Mouse (Mus musculus) heart, embryonic 14.5 days (tissue): ENCODE data around the gene Serpinc1. TPM values are rescaled to one million over a fixed set of nuclear protein-coding genes. Genes with fewer than 3 reads are reported as not detected.

ENCODE experiments used
- polyA plus RNA-seq: library from polyadenylated mRNA; unstranded; fragments of >200 nt; fragmentation: Nextera tagmentation; extraction: Ambion mirVana; gene quantifications from 2 replicates; pipeline ENCODE4 v1.2.1, GENCODE M21; 2014

Serpinc1 gene
- polyA plus RNA-seq, 1 experiment from 2014 or later: 1.8 TPM

Other genes starting within 250 kb of the Serpinc1 start
- gene Rabgap1l, start 185.4 kb upstream of the Serpinc1 start, polyA plus RNA-seq: 81.1 and 95.6 TPM in 2 replicates
- 9.7 and 10.3 TPM in 2 replicates for gene Rc3h1, start 72.2 kb upstream of the Serpinc1 start, polyA plus RNA-seq
- gene Zbtb37, start 56.3 kb downstream of the Serpinc1 start, polyA plus RNA-seq: 9.4 and 9.7 TPM in 2 replicates
- 27.4 and 34.0 TPM in 2 replicates for gene Dars2, start 92.1 kb downstream of the Serpinc1 start, polyA plus RNA-seq
- 16.6 and 19.0 TPM in 2 replicates for gene Cenpl, start 92.1 kb downstream of the Serpinc1 start, polyA plus RNA-seq
- 13.0 and 13.9 TPM in 2 replicates for gene Klhl20, start 152.9 kb downstream of the Serpinc1 start, polyA plus RNA-seq
- gene Ankrd45, start 164.1 kb downstream of the Serpinc1 start, polyA plus RNA-seq: 4.0 and 4.9 TPM in 2 replicates
- 0.22 and 0.28 TPM in 2 replicates for gene Tex50, start 180.7 kb downstream of the Serpinc1 start, polyA plus RNA-seq